Mouse (Mus musculus) macrophage (primary cell): ENCODE measurements around the gene Tbx2. TPM values are rescaled to one million over a fixed set of nuclear protein-coding genes. Genes with fewer than 3 reads are reported as not detected.

Source experiments
- H3K27ac ChIP-seq: fragments of 350-480 bp; formaldehyde crosslinking; 2 replicates; pipeline ENCODE4 v1.9.0; 2021
- H3K36me3 ChIP-seq: fragments of 350-480 bp; formaldehyde crosslinking; 2 replicates; pipeline ENCODE4 v1.9.0; 2021; ENCODE audit errors: inconsistent target
- H3K4me3 ChIP-seq: fragments of 350-480 bp; formaldehyde crosslinking; 2 replicates; pipeline ENCODE4 v1.9.0; 2021; ENCODE audit errors: inconsistent target
- H3K79me2 ChIP-seq: fragments of 350-480 bp; formaldehyde crosslinking; 2 replicates; pipeline ENCODE4 v1.9.0; 2021; ENCODE audit errors: inconsistent target
- WGBS: methylation state at CpG from one replicate; pipeline ENCODE4 v1.1.7; 2026; ENCODE audit warnings: inconsistent platforms; ENCODE audit not compliant: missing documents; 5-methylcytosine and 5-hydroxymethylcytosine counted together
- polyA plus RNA-seq: library from polyadenylated mRNA; stranded (reverse); fragments of 250-400 nt; gene quantifications from 3 replicates; pipeline ENCODE4 v1.2.4, GENCODE M21; 2018; ENCODE audit warnings: inconsistent platforms
- total RNA-seq, 78 experiments: library from RNA; depleted of rRNA; stranded (reverse); fragments of 250-400 nt; gene quantifications; 1 replicate in 9 of 78; 2 replicates in 24 of 78; 3 replicates in 43 of 78; 4 replicates in 2 of 78; pipeline ENCODE4 v1.2.4; 2018; ENCODE audit warnings: inconsistent platforms in 56 of 78

Gene Tbx2
- total RNA-seq (2018; cell fraction: chromatin; rRNA removed): 1 to 10 TPM in 9 of 26 experiments, under 1 TPM in 17; 0.32 to 2.4 (median 0.92) TPM
- total RNA-seq (2018; cell fraction: cytosol; rRNA removed): under 1 TPM in 13 of 26 experiments, not detected in 13; 0.03 to 0.28 (median 0.09) TPM
- 1 to 10 TPM in 9 of 26 experiments, under 1 TPM in 17; 0.13 to 2.9 (median 0.63) TPM for total RNA-seq (2018; cell fraction: nucleus; rRNA removed)
- 0.07 TPM in 1 of 3 replicates, not detected in the others for polyA plus RNA-seq

DNA sequence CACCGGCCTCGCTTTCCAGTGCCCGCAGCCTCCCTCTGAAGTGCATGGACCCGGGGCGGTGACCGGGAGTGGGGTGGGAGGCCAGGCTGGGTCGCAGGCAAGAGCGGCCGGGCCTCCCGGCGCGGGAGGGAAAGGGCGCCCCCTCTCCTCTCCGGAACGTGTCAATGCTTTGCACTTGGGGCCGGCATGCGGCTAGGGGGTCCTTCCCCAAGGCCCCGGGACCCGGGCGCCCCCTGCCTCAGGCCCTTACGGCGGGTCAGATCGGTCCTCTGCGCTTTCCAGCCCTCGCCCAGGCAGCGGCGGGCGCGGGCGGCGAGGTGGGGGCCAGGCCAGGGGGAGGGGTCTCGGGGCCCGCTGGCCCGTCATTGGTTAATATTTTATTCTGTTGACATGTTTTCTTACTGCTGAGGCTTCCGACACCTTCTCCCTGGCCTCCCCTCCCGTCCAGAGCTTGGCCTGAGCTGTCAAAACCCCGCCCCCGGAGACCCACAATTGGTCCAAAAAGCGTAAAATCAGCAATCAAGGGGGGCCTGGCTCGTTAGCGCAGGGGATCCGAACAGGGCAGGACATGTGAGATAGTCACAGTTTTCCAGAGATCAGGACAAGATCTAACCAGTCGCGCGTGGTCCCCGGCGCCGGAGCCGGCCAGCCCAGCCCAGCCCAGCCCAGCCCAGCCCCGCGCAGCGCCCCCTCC is at the start of gene Tbx2:
Gene Tbx2 (plus strand): TSS at position 321 of the 694 bp plus-strand sequence.
- 4% methylated on average over 45 of the region's 52 CpGs for WGBS
- H3K36me3 ChIP-seq: no peaks in the 10 kb centered on the region
- H3K27ac ChIP-seq: no peak within 1 kb of the TSS
- no peak within 1 kb of the TSS for H3K4me3 ChIP-seq
- no peaks in the 10 kb centered on the region for H3K79me2 ChIP-seq

GRCm38 (mm10) chr11:85786113-85786718 is 46.1 kb upstream of the Tbx2 start:
- Histone ChIP-seq H3K4me3 (no peak overlapping the region), H3K79me2 (no peaks in the 10 kb centered on the region), H3K27ac (no peak overlapping the region), H3K36me3 (no peaks in the 10 kb centered on the region)
- 93% methylated on average over 3 of the region's 3 CpGs for WGBS

- H3K4me3 ChIP-seq: no peak overlapping the region
- no peaks in the 10 kb centered on the region for H3K79me2 ChIP-seq
- no peak overlapping the region for H3K27ac ChIP-seq
- WGBS: 90% methylated on average over 7 of the region's 7 CpGs
- no peaks in the 10 kb centered on the region for H3K36me3 ChIP-seq
These were observed 42.6 kb upstream of the Tbx2 start for GRCm38 (mm10) chr11:85789750-85790149.

DNA sequence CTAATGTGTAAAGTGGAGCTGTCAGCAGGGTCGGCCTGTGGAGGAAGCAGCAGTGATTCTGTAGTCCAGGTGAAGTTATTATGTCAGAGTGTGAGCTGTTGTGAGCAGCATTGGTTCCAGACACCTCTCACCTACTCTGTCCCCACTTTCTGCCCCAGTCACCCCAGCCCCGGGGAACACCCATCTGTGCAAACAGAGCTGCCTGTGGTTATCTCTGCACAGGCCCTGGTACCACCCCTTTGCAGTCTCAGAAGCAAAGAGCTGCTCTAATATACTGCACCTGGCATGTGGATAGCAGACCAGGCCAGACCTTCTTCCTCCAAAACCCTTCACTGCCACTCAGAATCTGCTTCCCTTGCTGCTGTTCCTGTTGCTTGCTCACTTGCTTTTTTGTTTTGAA is 42.1 kb upstream of the Tbx2 start:
- 72% methylated on average over 2 of the region's 2 CpGs for WGBS
- Histone ChIP-seq H3K27ac (no peak overlapping the region), H3K4me3 (no peak overlapping the region), H3K79me2 (no peaks in the 10 kb centered on the region), H3K36me3 (no peaks in the 10 kb centered on the region)

GRCm38 (mm10) chr11:85791212-85791611 is 41.1 kb upstream of the Tbx2 start:
- 100% methylated on average over 1 of the region's 1 CpGs for WGBS
- Histone ChIP-seq H3K79me2 (no peaks in the 10 kb centered on the region), H3K36me3 (no peaks in the 10 kb centered on the region), H3K4me3 (no peak overlapping the region), H3K27ac (no peak overlapping the region)

DNA sequence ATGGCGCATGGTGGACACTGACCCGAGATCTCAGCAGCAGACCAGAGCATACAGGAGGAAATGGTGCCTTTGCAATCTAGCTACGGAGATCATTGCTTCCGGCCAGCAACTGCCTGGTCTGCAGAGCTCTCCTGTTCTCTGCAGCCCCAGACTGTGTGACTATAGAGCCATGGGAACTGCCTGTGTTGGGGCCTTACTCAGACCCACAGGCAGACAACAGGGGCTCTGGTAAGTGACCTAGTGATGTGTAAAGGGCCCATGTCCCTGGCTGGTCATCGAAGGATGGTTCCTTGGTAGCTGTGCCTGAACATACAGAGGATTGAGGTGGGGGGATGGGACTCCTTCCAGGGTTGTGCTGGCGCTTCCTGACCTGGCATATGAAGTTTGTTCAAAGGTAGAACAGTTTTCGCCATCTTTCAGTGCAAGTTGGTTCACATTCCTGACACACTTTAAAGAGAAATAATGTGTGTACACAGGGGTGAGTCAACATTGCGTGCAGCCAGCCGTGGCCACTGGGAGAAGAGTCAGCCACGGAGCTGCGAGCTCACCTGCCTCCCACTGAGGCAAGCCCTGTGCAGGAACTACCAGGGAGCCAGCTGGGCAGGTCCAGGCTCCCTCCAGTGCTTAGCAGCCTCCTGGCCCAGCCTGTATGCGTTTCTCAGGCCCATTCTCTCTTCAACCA is 39.7 kb upstream of the Tbx2 start:
- no peak overlapping the region for H3K27ac ChIP-seq
- H3K36me3 ChIP-seq: no peaks in the 10 kb centered on the region
- H3K79me2 ChIP-seq: no peaks in the 10 kb centered on the region
- no peak overlapping the region for H3K4me3 ChIP-seq
- 87% methylated on average over 10 of the region's 12 CpGs for WGBS

- no peaks in the 10 kb centered on the region for H3K79me2 ChIP-seq
- H3K27ac ChIP-seq: no peak overlapping the region
- WGBS: 97% methylated on average over 4 of the region's 4 CpGs
- H3K36me3 ChIP-seq: no peaks in the 10 kb centered on the region
- no peak overlapping the region for H3K4me3 ChIP-seq
These were observed 32.9 kb upstream of the Tbx2 start for GRCm38 (mm10) chr11:85799456-85799855.

DNA sequence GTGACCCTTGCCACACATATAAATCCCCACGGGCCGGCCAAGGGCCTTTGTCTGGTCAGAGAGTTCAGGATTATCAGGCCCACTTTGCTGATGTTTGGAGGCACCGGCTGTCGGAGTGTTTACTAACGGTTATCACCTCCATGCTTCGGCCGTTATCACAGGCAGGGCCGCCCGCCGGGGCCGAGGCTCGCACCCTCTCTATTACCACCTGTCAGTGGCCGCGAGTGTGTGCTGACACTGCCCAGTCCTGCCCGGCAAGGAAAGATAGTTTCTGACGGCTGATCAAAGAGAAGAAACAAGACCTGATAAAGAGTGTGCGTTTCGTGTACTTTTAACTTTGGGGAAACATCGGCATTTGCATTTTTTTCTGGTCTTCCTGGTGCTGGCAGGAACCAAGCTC is 32.5 kb upstream of the Tbx2 start:
- H3K36me3 ChIP-seq: no peaks in the 10 kb centered on the region
- H3K79me2 ChIP-seq: no peaks in the 10 kb centered on the region
- 77% methylated on average over 17 of the region's 19 CpGs for WGBS
- no peak overlapping the region for H3K4me3 ChIP-seq
- no peak overlapping the region for H3K27ac ChIP-seq

- Histone ChIP-seq H3K27ac (no peak overlapping the region), H3K4me3 (no peak overlapping the region), H3K36me3 (no peaks in the 10 kb centered on the region), H3K79me2 (no peaks in the 10 kb centered on the region)
- whole genome bisulfite sequencing: 92% methylated on average over 11 of the region's 11 CpGs
These were observed 32.0 kb upstream of the Tbx2 start for GRCm38 (mm10) chr11:85800380-85800779.

DNA sequence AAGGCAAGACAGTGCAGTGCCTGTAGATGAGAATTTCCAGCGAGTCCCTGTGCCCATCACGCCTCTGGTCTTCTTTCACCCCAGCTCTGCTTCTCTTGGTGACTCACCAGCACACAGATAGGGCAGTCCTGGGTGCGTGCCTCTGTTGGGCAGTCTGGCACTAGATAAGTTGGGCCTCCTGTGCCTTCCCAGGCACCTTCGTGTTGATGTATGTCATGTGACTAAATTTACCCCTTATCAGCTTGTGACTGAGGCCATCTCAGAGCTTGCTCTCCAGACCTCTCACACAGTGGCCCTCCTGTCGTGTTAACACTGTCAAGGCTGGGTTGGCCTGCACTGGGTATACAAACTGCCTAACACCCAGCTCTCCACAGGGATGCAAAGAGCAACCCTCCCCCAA is 28.3 kb upstream of the Tbx2 start:
- Histone ChIP-seq H3K27ac (no peak overlapping the region), H3K79me2 (no peaks in the 10 kb centered on the region), H3K36me3 (no peaks in the 10 kb centered on the region), H3K4me3 (no peak overlapping the region)
- WGBS: 90% methylated on average over 5 of the region's 5 CpGs

GRCm38 (mm10) chr11:85805779-85806178 is 26.6 kb upstream of the Tbx2 start:
- Histone ChIP-seq H3K36me3 (no peaks in the 10 kb centered on the region), H3K27ac (no peak overlapping the region), H3K4me3 (no peak overlapping the region), H3K79me2 (no peaks in the 10 kb centered on the region)
- 91% methylated on average over 1 of the region's 1 CpGs for WGBS

- WGBS: 85% methylated on average over 11 of the region's 11 CpGs
- no peak overlapping the region for H3K4me3 ChIP-seq
- no peaks in the 10 kb centered on the region for H3K36me3 ChIP-seq
- H3K27ac ChIP-seq: no peak overlapping the region
- H3K79me2 ChIP-seq: no peaks in the 10 kb centered on the region
These were observed 25.0 kb upstream of the Tbx2 start for GRCm38 (mm10) chr11:85807353-85807752.

- H3K27ac ChIP-seq: peak overlapping the region; percentile 82
- no peaks in the 10 kb centered on the region for H3K36me3 ChIP-seq
- H3K79me2 ChIP-seq: no peaks in the 10 kb centered on the region
- WGBS: 28% methylated on average over 4 of the region's 4 CpGs
- no peak overlapping the region for H3K4me3 ChIP-seq
These were observed 21.1 kb upstream of the Tbx2 start for GRCm38 (mm10) chr11:85811229-85811628.

- Histone ChIP-seq H3K79me2 (no peaks in the 10 kb centered on the region), H3K27ac (peak overlapping the region; percentile 82), H3K36me3 (no peaks in the 10 kb centered on the region), H3K4me3 (no peak overlapping the region)
- WGBS: 78% methylated on average over 5 of the region's 5 CpGs
These were observed 20.7 kb upstream of the Tbx2 start for GRCm38 (mm10) chr11:85811676-85812075.
